Mouse (Mus musculus): ENCODE data around the gene Tbcel.

- TF ChIP-seq CTCF (IDR thresholded peaks at IDR 0.05; ENCODE audit: borderline replicate concordance, control insufficient read depth, extremely low read depth, insufficient read depth, low read length, poor library complexity) (0 out of 2 replicates have a peak, but pooled peaks have one; percentile 64), POLR2A (IDR thresholded peaks at IDR 0.05; ENCODE audit: control insufficient read depth, extremely low read depth, insufficient read depth, low read length, poor library complexity) (no peak)
Observed at GRCm38 (mm10) chr9:42520587-42521084, 13.0 kb upstream of the Tbcel start.
